Mouse (Mus musculus) Muller cell, postnatal 12 days (primary cell): ENCODE measurements at regions not wholly inside any gene's neighbourhood (a gene's known extent, or its start where the extent isn't known, plus 50 kb on each side); places are given as distances from the start of the nearest gene placed in this dataset.
A peak's percentile ranks its signal among the peaks of the same experiment; 100 is the strongest.

Experiments used
- DNase-seq: peaks from one replicate; pipeline ENCODE4 v3.0.0-alpha.2; 2015; ENCODE audit errors: inconsistent ontology term

DNA sequence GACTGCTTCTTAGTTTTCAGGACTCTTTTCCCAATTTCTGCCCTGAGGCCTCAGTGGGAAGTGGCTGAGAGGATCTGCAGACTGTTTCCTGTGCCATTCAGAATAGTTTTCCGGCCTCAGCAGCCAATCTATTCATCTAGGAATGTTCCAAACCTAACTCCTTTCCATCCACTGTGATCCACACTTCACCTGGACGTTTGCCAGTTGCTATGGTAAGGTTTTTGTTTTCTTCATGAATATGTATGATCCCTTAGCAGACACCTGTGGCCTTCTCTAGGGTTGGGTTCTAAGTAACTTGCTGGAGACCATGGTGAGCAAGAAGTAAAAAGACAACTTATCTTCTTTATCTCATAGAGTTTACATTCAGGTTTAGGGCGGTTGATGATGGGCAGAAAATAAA lies 744.6 kb downstream of the Inhba start:
- no peak for DNase-seq

DNA sequence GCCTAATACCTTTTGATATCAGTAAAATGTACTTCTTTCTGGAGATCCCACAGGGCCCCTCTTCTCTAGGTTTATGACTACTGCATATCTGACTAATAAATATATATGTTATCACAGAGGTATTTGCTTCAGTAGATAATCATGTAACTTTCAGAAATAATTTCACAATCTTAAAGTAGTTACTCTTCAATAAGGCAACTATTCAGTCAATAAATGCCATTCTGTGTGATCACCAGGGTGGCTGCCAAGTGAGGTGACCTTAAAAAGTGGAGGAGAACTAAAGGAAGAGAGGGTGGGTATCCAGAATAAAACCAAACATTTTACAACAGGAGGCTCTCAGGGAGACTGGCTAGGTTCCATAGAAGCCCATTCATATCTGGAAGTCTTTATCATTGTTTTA lies 748.4 kb downstream of the Inhba start:
- DNase-seq = no peak

DNA sequence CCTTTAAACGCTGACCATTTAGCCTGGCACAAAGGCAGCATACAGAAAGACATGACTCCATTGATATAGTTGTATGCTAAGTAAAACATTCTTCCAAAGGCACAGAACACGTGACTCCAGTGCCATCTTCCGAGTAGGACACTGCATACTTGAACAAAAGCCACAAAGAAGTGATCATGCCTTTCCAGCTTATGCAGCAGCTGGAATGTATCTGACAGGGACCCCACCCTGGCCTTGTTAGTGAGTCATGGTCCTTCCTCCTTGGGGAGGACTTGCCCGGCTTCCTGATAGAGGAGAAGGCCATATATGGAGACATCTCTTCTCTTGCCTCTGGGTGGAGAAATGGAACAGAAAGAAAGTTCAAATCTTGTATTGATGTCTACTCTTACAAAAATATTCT lies 749.8 kb downstream of the Inhba start:
- DNase-seq = peak; percentile 91

DNA sequence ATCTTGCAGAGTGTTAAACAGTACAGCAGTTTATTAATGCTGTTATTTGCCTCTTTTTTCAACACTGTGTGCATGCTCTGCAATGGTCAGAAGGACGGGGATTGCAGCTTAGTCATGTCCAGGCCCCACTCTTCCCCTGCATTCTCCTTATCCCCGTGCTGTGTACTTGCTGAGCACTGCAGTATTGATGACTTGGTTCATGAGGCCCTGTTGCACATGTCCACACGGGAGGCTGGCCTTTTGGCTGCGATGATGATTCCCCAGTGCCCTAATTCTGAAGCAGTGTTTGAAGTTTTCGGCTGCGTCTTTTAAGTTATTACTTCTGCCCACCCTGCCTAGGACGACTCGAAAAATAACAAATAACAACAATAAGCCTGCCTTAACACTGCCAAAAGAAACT lies 750.7 kb downstream of the Inhba start:
- DNase-seq = no peak

DNA sequence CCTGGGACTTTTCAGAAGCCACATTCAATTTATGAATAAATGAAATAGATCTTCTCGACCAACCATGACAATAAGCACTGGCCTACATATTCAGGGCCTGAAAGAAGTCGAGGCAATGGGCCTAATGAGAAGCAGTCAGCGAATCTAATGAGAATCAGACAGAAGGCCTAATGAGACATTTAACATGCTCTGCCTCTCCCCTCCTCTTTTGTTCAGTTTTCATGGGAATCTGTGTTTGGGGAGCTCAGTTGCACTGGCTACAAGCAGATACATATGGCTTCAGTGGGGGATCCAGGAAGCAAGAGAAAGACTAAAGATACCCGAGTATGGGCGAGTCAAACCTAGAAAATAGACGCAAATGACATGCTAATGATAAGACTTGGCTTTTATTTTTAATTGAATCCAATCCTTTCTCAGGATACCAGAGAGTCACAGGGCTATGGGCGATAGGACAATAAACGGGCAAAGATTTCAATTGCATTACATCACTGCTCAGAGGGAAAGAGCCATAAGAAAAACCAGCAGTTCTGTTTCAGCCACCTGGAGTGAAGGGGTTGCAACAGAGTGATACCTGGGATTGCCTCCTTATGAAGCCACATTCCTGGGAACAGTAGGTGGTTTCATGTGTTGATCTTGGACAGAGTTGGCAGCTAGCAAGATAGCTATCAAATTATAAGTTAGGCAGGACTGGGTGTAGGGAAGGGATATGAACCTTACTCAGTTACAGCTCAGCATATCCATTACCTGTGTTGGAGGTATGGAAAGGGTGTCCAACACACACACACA lies 751.3 kb downstream of the Inhba start:
- DNase-seq = peak; percentile 85

DNA sequence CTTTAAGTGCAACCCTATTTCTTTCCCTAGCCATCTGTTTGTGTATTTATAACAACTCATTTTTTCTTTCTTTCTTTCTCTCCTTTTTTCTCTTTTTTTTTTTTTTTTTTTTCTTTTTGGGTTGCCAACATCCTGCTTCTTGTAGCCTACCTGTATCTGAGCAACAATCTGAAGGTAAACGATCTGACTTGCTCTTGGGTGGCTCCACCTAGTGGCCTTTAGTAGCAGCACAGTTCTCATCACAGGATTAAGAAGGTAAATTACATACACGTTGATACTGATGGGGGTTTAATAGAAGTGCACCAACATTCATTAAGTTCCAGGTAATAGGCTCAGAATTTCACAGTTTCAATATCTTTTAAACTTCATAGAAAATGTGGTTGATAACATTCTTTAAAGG lies 752.1 kb downstream of the Inhba start:
- DNase-seq = peak; percentile 32

DNA sequence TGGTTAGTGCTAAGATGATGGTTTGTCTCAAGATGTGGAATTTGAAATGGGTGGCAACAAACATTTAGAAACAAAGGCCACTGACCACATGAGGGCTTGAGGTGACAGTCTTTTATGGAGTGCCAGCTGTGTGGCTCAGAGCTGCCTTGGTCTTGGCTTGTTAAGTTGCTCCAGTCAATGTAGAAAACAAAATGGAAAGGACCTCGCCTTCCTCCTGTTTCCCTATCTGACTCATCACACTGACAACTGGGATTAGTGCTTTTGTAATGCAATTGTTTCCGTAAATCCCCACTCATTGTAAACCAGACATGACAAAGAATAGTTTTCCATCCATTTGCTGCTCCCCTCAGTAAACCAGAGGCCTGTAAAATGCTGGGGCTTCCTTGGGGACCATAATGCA lies 757.8 kb downstream of the Inhba start:
- DNase-seq = peak; percentile 67

DNA sequence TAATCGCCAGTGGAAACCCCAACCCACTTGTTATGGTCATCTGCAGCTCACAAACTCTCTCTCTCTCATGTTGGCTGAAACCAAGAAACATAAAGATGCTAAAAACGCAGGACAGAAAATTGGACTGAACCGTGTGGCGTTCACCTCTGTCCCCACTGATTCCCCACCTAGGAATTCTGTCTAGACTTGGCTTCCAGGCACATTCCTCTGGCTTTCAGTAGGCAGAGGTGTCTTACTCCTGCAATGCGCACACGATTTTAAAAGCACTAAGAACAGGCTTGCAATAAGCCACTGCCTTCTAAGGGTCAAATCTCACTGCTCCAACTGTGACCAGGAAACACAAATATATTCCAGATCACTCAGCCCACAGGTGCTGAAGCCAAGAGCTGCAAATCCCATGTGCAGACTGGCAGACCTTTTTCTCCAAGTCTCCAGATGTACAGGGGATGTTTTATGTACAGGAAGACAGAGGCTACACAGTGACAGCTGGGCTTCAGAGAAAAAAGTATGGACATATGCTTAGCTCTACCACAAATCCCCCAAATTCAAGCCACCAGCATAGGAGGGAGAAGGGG lies 758.3 kb downstream of the Inhba start:
- peak; percentile 5 for DNase-seq

DNA sequence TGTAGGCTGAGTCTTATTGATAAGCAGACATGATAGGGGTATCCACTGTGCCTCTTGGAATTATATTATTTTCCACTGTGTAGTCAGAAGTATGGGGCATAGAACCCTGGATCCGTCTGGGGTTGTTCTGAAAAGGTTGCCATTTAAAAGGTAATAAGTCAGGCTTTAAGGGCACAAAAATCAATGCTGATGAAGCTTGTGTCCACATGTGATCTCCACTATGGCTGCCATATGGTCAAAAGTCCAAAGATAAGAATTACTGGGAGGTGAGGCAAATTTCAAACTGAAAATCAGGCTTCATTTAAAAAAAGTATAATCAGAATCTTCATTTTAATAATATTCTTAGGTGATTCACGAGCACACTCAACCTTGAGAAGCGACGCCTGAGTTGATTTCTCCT lies 760.2 kb downstream of the Inhba start:
- no peak for DNase-seq

DNA sequence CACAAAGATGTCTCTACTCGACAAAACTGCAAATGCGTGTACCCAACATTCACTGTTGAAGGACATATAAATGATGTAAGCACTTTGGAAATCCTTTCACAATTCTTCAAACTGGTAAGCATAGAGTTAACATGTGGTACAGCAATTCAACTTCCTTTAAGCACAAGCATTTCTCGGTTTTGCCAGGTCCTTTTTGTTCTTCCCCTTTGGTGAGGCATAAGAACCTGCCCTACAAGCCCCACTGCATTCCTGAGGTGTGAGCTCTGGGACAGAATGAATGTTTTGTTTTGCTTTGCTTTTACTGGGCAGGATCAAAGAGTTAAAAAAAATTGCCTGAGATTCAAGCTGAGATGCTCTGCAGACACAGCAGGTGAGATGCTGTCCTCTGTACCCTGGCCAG lies 793.9 kb downstream of the Inhba start:
- DNase-seq = no peak
